Comparison of ENCODE assay signal across 8 mouse cellular contexts in genomic region chr6:149141393-149142173, GRCm38 (mm10). TPM values are rescaled to one million over a fixed set of nuclear protein-coding genes. Genes with fewer than 3 reads are reported as not detected.
DNase-seq lines count a peak whose midpoint lies in the region; ATAC-seq and TF ChIP-seq lines count a peak whose summit lies in the region.

No protein-coding gene starts in this region.

- H3K4me1 ChIP-seq in forebrain, embryonic 13.5 days, result peaks cover 14% of the 10 kb centered on the region; the same call in 1 of the 2 replicates
- peaks cover 9% of the 10 kb centered on the region for H3K4me1 ChIP-seq in liver, embryonic 16.5 days (ENCODE audit: control insufficient read depth, low read depth, low read length)
- H3K4me1 ChIP-seq in neural tube, embryonic 12.5 days, result peaks cover 5% of the 10 kb centered on the region; the same call in 1 of the 2 replicates
- H3K4me1 ChIP-seq in stomach, postnatal 0 days (replicated peaks; ENCODE audit: control insufficient read depth, insufficient read depth), result no peaks in the 10 kb centered on the region

- WGBS in forebrain, embryonic 13.5 days, result 6% methylated on average over 36 of the region's 36 CpGs
- 2% methylated on average over 36 of the region's 36 CpGs for WGBS in liver, embryonic 16.5 days (ENCODE audit: insufficient replicate concordance)
- 7% methylated on average over 36 of the region's 36 CpGs for WGBS in neural tube, embryonic 12.5 days
- 2% methylated on average over 36 of the region's 36 CpGs for WGBS in stomach, postnatal 0 days

- intact Hi-C loops in heart, postnatal 10 days (cut with DNase I), result loop anchor here (2.0 kb wide), 1 partner anchor 47 kb away; the partner anchor contains the start of gene Amn1

- peak overlapping the region; percentile 45 for H3K4me3 ChIP-seq in forebrain, embryonic 13.5 days
- peak overlapping the region; percentile 66 for H3K4me3 ChIP-seq in liver, embryonic 16.5 days (ENCODE audit: low read depth, low read length)
- peak overlapping the region; percentile 40 for H3K4me3 ChIP-seq in neural tube, embryonic 12.5 days
- peak overlapping the region; percentile 54 for H3K4me3 ChIP-seq in stomach, postnatal 0 days (ENCODE audit: low read depth, low read length)

- peak; percentile 4; the same call in 1 of the 2 replicates for TF ChIP-seq CTCF in stomach, postnatal 0 days (IDR thresholded peaks at IDR 0.05; ENCODE audit: low read depth)

- H3K27me3 ChIP-seq in forebrain, embryonic 13.5 days, result no peaks in the 10 kb centered on the region
- H3K27me3 ChIP-seq in liver, embryonic 16.5 days (ENCODE audit: control insufficient read depth, insufficient read depth, low read depth, low read length), result no peaks in the 10 kb centered on the region
- no peaks in the 10 kb centered on the region for H3K27me3 ChIP-seq in neural tube, embryonic 12.5 days (replicated peaks)
- H3K27me3 ChIP-seq in stomach, postnatal 0 days (ENCODE audit: control insufficient read depth, insufficient read depth, low read length), result no peaks in the 10 kb centered on the region

- H3K9me3 ChIP-seq in forebrain, embryonic 13.5 days (replicated peaks), result no peaks in the 10 kb centered on the region
- H3K9me3 ChIP-seq in liver, embryonic 16.5 days (replicated peaks; ENCODE audit: control insufficient read depth, low read length), result no peaks in the 10 kb centered on the region
- H3K9me3 ChIP-seq in neural tube, embryonic 12.5 days, result no peaks in the 10 kb centered on the region
- H3K9me3 ChIP-seq in stomach, postnatal 0 days (ENCODE audit: control insufficient read depth, low read length), result no peaks in the 10 kb centered on the region

- peak; percentile 97 for DNase-seq in ES-CJ7 (ENCODE audit: low read depth, low spot score)
- peak; percentile 89 to 91 for DNase-seq in heart, postnatal 10 days
- peak; percentile 86 to 91 for DNase-seq in kidney, postnatal 4 days
- peak; percentile 87 for DNase-seq in stomach, postnatal 0 days (ENCODE audit: low spot score)

- ATAC-seq in cerebellum, adult (ENCODE audit: insufficient number of reproducible peaks, low FRiP score, low TSS enrichment), result peak; percentile 93
- peak; percentile 96 for ATAC-seq in forebrain, embryonic 13.5 days
- peak; percentile 99 for ATAC-seq in liver, embryonic 16.5 days (ENCODE audit: low read depth)
- ATAC-seq in neural tube, embryonic 12.5 days (ENCODE audit: low FRiP score, low read depth), result peak; percentile 89
- ATAC-seq in stomach, postnatal 0 days (ENCODE audit: low FRiP score, low TSS enrichment), result peak; percentile 95

- H3K9ac ChIP-seq in forebrain, embryonic 13.5 days, result peak overlapping the region; percentile 61
- H3K9ac ChIP-seq in liver, embryonic 16.5 days (ENCODE audit: low read depth, low read length), result peak overlapping the region; percentile 73
- H3K9ac ChIP-seq in neural tube, embryonic 12.5 days, result peak overlapping the region; percentile 48
- peak overlapping the region; percentile 66 for H3K9ac ChIP-seq in stomach, postnatal 0 days (ENCODE audit: low read length)

- no peak overlapping the region for H3K27ac ChIP-seq in forebrain, embryonic 13.5 days
- peak overlapping the region; percentile 75 for H3K27ac ChIP-seq in liver, embryonic 16.5 days (ENCODE audit: low read length)
- H3K27ac ChIP-seq in neural tube, embryonic 12.5 days, result no peak overlapping the region
- peak overlapping the region; percentile 79 for H3K27ac ChIP-seq in stomach, postnatal 0 days (replicated peaks)

- TF ChIP-seq EP300 in stomach, postnatal 0 days (optimal IDR thresholded peaks at IDR 0.05), result no peak

- H3K4me2 ChIP-seq in forebrain, embryonic 13.5 days, result peak overlapping the region; percentile 67
- H3K4me2 ChIP-seq in liver, embryonic 16.5 days (ENCODE audit: low read depth, low read length), result peak overlapping the region; percentile 65
- peak overlapping the region; percentile 68 for H3K4me2 ChIP-seq in neural tube, embryonic 12.5 days (replicated peaks)
- H3K4me2 ChIP-seq in stomach, postnatal 0 days (replicated peaks; ENCODE audit: low read depth), result peak overlapping the region; percentile 64

- H3K36me3 ChIP-seq in forebrain, embryonic 13.5 days (ENCODE audit: poor library complexity, severe bottlenecking), result 0 out of 2 replicates have a peak, but pooled peaks cover 8% of the 10 kb centered on the region
- no peaks in the 10 kb centered on the region for H3K36me3 ChIP-seq in liver, embryonic 16.5 days (ENCODE audit: control insufficient read depth, insufficient read depth)
- no peaks in the 10 kb centered on the region for H3K36me3 ChIP-seq in neural tube, embryonic 12.5 days
- peaks cover 2% of the 10 kb centered on the region; the same call in 1 of the 2 replicates for H3K36me3 ChIP-seq in stomach, postnatal 0 days (ENCODE audit: control insufficient read depth, insufficient read depth, low read length)

RNA-seq across cellular contexts. Expression of gene Etfbkmt, which starts 1.9 kb away (rescaled TPM):
- 8.3 TPM in 2 replicates for polyA plus RNA-seq in forebrain, embryonic 13.5 days (2015; fragmentation: Nextera tagmentation; extraction: Ambion mirVana)
- total RNA-seq in heart, postnatal 10 days (2021), result 10 to 100 TPM; 19.1 to 32.9 TPM
- polyA plus RNA-seq in liver, embryonic 16.5 days (2015; fragmentation: Nextera tagmentation; extraction: Ambion mirVana), result 13.3 and 15.7 TPM in 2 replicates
- 6.5 and 7.3 TPM in 2 replicates for polyA plus RNA-seq in neural tube, embryonic 12.5 days (2016; fragmentation: Nextera tagmentation; extraction: Ambion mirVana)
- polyA plus RNA-seq in stomach, postnatal 0 days (2015; fragmentation: Nextera tagmentation; extraction: Ambion mirVana), result 12.6 and 12.9 TPM in 2 replicates

RNA-seq across cellular contexts. Expression of gene Gm10203, which starts 11.6 kb away (rescaled TPM):
- polyA plus RNA-seq in forebrain, embryonic 13.5 days (2015; fragmentation: Nextera tagmentation; extraction: Ambion mirVana), result not detected in 2 replicates
- total RNA-seq in heart, postnatal 10 days (2021), result not detected
- not detected in 2 replicates for polyA plus RNA-seq in liver, embryonic 16.5 days (2015; fragmentation: Nextera tagmentation; extraction: Ambion mirVana)
- polyA plus RNA-seq in neural tube, embryonic 12.5 days (2016; fragmentation: Nextera tagmentation; extraction: Ambion mirVana), result not detected in 2 replicates
- polyA plus RNA-seq in stomach, postnatal 0 days (2015; fragmentation: Nextera tagmentation; extraction: Ambion mirVana), result not detected in 2 replicates

RNA-seq across cellular contexts. Expression of gene Dennd5b, which starts 40.1 kb away (rescaled TPM):
- 13.5 and 13.9 TPM in 2 replicates for polyA plus RNA-seq in forebrain, embryonic 13.5 days (2015; fragmentation: Nextera tagmentation; extraction: Ambion mirVana)
- total RNA-seq in heart, postnatal 10 days (2021), result 10 to 100 TPM; 27.7 to 32.6 TPM
- polyA plus RNA-seq in liver, embryonic 16.5 days (2015; fragmentation: Nextera tagmentation; extraction: Ambion mirVana), result 4.5 TPM in 2 replicates
- polyA plus RNA-seq in neural tube, embryonic 12.5 days (2016; fragmentation: Nextera tagmentation; extraction: Ambion mirVana), result 17.4 and 20.0 TPM in 2 replicates
- 1.7 and 2.0 TPM in 2 replicates for polyA plus RNA-seq in stomach, postnatal 0 days (2015; fragmentation: Nextera tagmentation; extraction: Ambion mirVana)

RNA-seq across cellular contexts. Expression of gene Amn1, which starts 46.9 kb away (rescaled TPM):
- 95.6 and 98.2 TPM in 2 replicates for polyA plus RNA-seq in forebrain, embryonic 13.5 days (2015; fragmentation: Nextera tagmentation; extraction: Ambion mirVana)
- 10 to 100 TPM; 21.2 to 30.3 TPM for total RNA-seq in heart, postnatal 10 days (2021)
- polyA plus RNA-seq in liver, embryonic 16.5 days (2015; fragmentation: Nextera tagmentation; extraction: Ambion mirVana), result 7.3 and 8.3 TPM in 2 replicates
- 85.0 and 87.9 TPM in 2 replicates for polyA plus RNA-seq in neural tube, embryonic 12.5 days (2016; fragmentation: Nextera tagmentation; extraction: Ambion mirVana)
- 20.1 and 20.2 TPM in 2 replicates for polyA plus RNA-seq in stomach, postnatal 0 days (2015; fragmentation: Nextera tagmentation; extraction: Ambion mirVana)

Comparison
In these comparisons a context has a peak if more than half of its experiments do, and no peak if none do; other contexts are left out.
1. H3K27ac ChIP-seq: peak in liver, embryonic 16.5 days (single experiment) and stomach, postnatal 0 days (single experiment); none in forebrain, embryonic 13.5 days (single experiment) and neural tube, embryonic 12.5 days (single experiment).
2. Peak in every context shown above with its lines, with median percentiles within 50 percentile points of each other: DNase-seq, ATAC-seq, H3K4me2 ChIP-seq, H3K4me3 ChIP-seq and H3K9ac ChIP-seq.